Mouse (Mus musculus) hindbrain, embryonic 16.5 days (tissue): ENCODE results near the gene Slc26a3. TPM values are rescaled to one million over a fixed set of nuclear protein-coding genes. Genes with fewer than 3 reads are reported as not detected.

Experiments used
- ATAC-seq: fragments of 200-750 bp; cut with Nextera tagmentation; 2 replicates; pipeline ENCODE4 v1.8.0; 2017; ENCODE audit warnings: moderate TSS enrichment, moderate library complexity
- H3K27ac ChIP-seq: fragments of 300-500 bp; sonication (generic); 2 replicates; pipeline ENCODE4 v1.5.1; 2014; ENCODE audit warnings: low read depth, mild to moderate bottlenecking, control low read depth, low read length, moderate library complexity
- H3K27me3 ChIP-seq: fragments of 300-500 bp; sonication (generic); replicated peaks from 2 replicates; pipeline ENCODE4 v1.6.1; 2014; ENCODE audit warnings: low read length; ENCODE audit not compliant: control insufficient read depth, insufficient read depth
- H3K36me3 ChIP-seq: fragments of 300-500 bp; sonication (generic); 2 replicates; pipeline ENCODE4 v1.6.1; 2014; ENCODE audit warnings: mild to moderate bottlenecking, low read length, moderate library complexity, mixed read lengths; ENCODE audit not compliant: control insufficient read depth, insufficient read depth
- H3K4me1 ChIP-seq: fragments of 300-500 bp; sonication (generic); 2 replicates; pipeline ENCODE4 v1.6.1; 2014; ENCODE audit warnings: low read depth, low read length; ENCODE audit not compliant: control insufficient read depth, insufficient read depth
- H3K4me2 ChIP-seq: fragments of 300-500 bp; sonication (generic); 2 replicates; pipeline ENCODE4 v1.6.1; 2014; ENCODE audit warnings: mild to moderate bottlenecking, low read length, control low read depth, moderate library complexity
- H3K4me3 ChIP-seq: fragments of 300-500 bp; sonication (generic); 2 replicates; pipeline ENCODE4 v1.5.1; 2014; ENCODE audit warnings: mild to moderate bottlenecking, low read length, control low read depth, moderate library complexity
- H3K9ac ChIP-seq: fragments of 300-500 bp; sonication (generic); 2 replicates; pipeline ENCODE4 v1.6.1; 2014; ENCODE audit warnings: low read depth, mild to moderate bottlenecking, control low read depth, low read length, moderate library complexity
- H3K9me3 ChIP-seq: fragments of 300-500 bp; sonication (generic); 2 replicates; pipeline ENCODE4 v1.6.1; 2014; ENCODE audit warnings: mild to moderate bottlenecking, low read length, moderate library complexity; ENCODE audit not compliant: control insufficient read depth
- WGBS: fragments of 180-500 bp; shearing (Covaris S2); extraction: QIAGEN DNeasy Blood & Tissue Kit; methylation state at CpG from one replicate; pipeline ENCODE4 v1.1.7; 2014; 5-methylcytosine and 5-hydroxymethylcytosine counted together
- polyA plus RNA-seq: library from polyadenylated mRNA; unstranded; fragments of >200 nt; fragmentation: Nextera tagmentation; extraction: Ambion mirVana; gene quantifications from 2 replicates; pipeline ENCODE4 v1.2.1, GENCODE M21; 2015

Slc26a3 gene
- polyA plus RNA-seq, 1 experiment from 2014 or later = 0.11 TPM

DNA sequence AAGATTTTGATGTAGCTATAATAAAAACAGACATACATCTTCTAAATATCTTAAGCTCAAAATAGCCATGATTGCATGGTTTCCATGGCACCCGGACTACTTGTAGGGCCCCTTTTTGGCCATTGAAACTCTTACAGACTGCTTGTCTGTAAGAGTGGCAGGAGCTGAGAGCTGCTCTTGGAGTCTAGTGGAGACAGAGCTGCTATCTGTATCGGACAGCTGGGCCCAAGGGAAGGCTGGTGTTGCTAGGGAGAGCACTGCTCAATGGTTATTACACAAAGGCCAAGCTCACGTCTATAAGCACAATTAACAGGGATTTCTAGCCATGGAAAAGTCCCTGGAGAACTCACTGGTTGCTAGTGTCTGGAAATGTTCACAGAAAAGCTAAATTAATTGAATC, 130.7 kb downstream of the Slc26a3 start:
- Histone ChIP-seq H3K36me3 (no peaks in the 10 kb centered on the region), H3K4me2 (no peak overlapping the region), H3K9me3 (no peaks in the 10 kb centered on the region), H3K27me3 (no peaks in the 10 kb centered on the region), H3K4me3 (no peak overlapping the region), H3K4me1 (no peaks in the 10 kb centered on the region), H3K27ac (no peak overlapping the region), H3K9ac (no peak overlapping the region)
- 35% methylated on average over 3 of the region's 3 CpGs for WGBS
- ATAC-seq = no peak

Other genes with a start within 250 kb of the Slc26a3 start
- not detected in 2 replicates for gene Gm6993, start 150.1 kb upstream of the Slc26a3 start, polyA plus RNA-seq
- 16.9 and 23.7 TPM in 2 replicates for gene Lamb1, start 125.6 kb upstream of the Slc26a3 start, polyA plus RNA-seq
- 122 and 130 TPM in 2 replicates for gene Dld, start 39.4 kb upstream of the Slc26a3 start, polyA plus RNA-seq
- 13.3 and 19.9 TPM in 2 replicates for gene Cbll1, start 108.7 kb downstream of the Slc26a3 start, polyA plus RNA-seq
- gene Slc26a4, start 169.1 kb downstream of the Slc26a3 start, polyA plus RNA-seq = 0.06 and 0.10 TPM in 2 replicates
- 29.6 and 30.0 TPM in 2 replicates for gene Bcap29, start 243.8 kb downstream of the Slc26a3 start, polyA plus RNA-seq